In genomic region chr4:150855346-150855745, GRCm38 (mm10) we compare ENCODE assay signal across 8 mouse cellular contexts. TPM values are rescaled to one million over a fixed set of nuclear protein-coding genes. Genes with fewer than 3 reads are reported as not detected.
DNase-seq lines count a peak whose midpoint lies in the region; ATAC-seq lines count a peak whose summit lies in the region.

No protein-coding gene starts in this region.

- peaks cover 15% of the 10 kb centered on the region for H3K4me1 ChIP-seq in erythroblast, embryonic 14.5 days (ENCODE audit: control insufficient read depth)
- 0 out of 2 replicates have a peak, but pooled peaks cover 5% of the 10 kb centered on the region for H3K4me1 ChIP-seq in intestine, embryonic 15.5 days (replicated peaks)
- H3K4me1 ChIP-seq in midbrain, embryonic 16.5 days (ENCODE audit: control insufficient read depth, insufficient read depth, low read length) = peaks cover 16% of the 10 kb centered on the region

- peak overlapping the region; percentile 99 for H3K27ac ChIP-seq in intestine, embryonic 15.5 days
- peak overlapping the region; percentile 97 for H3K27ac ChIP-seq in midbrain, embryonic 16.5 days (ENCODE audit: low read length)

- H3K9ac ChIP-seq in intestine, embryonic 15.5 days = peak overlapping the region; percentile 99
- peak overlapping the region; percentile 96 for H3K9ac ChIP-seq in midbrain, embryonic 16.5 days (ENCODE audit: low read depth, low read length)

- H3K4me3 ChIP-seq in erythroblast, embryonic 14.5 days (replicated peaks) = peak overlapping the region; percentile 61
- H3K4me3 ChIP-seq in intestine, embryonic 15.5 days (replicated peaks) = peak overlapping the region; percentile 91
- H3K4me3 ChIP-seq in midbrain, embryonic 16.5 days (ENCODE audit: low read depth, low read length) = peak overlapping the region; percentile 91

- peak overlapping the region; percentile 76 for H3K4me2 ChIP-seq in intestine, embryonic 15.5 days (replicated peaks)
- peak overlapping the region; percentile 86 for H3K4me2 ChIP-seq in midbrain, embryonic 16.5 days (ENCODE audit: low read length)

- H3K9me3 ChIP-seq in erythroblast, embryonic 14.5 days (ENCODE audit: control insufficient read depth, low read length) = peaks cover 6% of the 10 kb centered on the region; the same call in 1 of the 2 replicates
- H3K9me3 ChIP-seq in intestine, embryonic 15.5 days = no peaks in the 10 kb centered on the region
- no peaks in the 10 kb centered on the region for H3K9me3 ChIP-seq in midbrain, embryonic 16.5 days (replicated peaks; ENCODE audit: control insufficient read depth, low read length, poor library complexity, severe bottlenecking)

- H3K27me3 ChIP-seq in erythroblast, embryonic 14.5 days (ENCODE audit: control insufficient read depth) = peaks cover 48% of the 10 kb centered on the region
- H3K27me3 ChIP-seq in intestine, embryonic 15.5 days (replicated peaks) = no peaks in the 10 kb centered on the region
- H3K27me3 ChIP-seq in midbrain, embryonic 16.5 days (ENCODE audit: control insufficient read depth, insufficient read depth, low read depth, low read length) = no peaks in the 10 kb centered on the region

- under 1% methylated on average over 42 of the region's 43 CpGs for WGBS in intestine, embryonic 15.5 days
- WGBS in midbrain, embryonic 16.5 days = under 1% methylated on average over 24 of the region's 43 CpGs

- no peak for ATAC-seq in erythroblast, adult 5-6 weeks (replicated peaks; ENCODE audit: low FRiP score, poor library complexity, severe bottlenecking)
- ATAC-seq in intestine, embryonic 15.5 days = peak; percentile 48
- ATAC-seq in midbrain, embryonic 16.5 days = no peak; the same call in 1 of the 2 replicates

- no peaks in the 10 kb centered on the region for H3K36me3 ChIP-seq in erythroblast, embryonic 14.5 days (ENCODE audit: control insufficient read depth)
- H3K36me3 ChIP-seq in intestine, embryonic 15.5 days = no peaks in the 10 kb centered on the region
- no peaks in the 10 kb centered on the region for H3K36me3 ChIP-seq in midbrain, embryonic 16.5 days (ENCODE audit: control insufficient read depth, insufficient read depth, low read length)

- DNase-seq in right cerebral cortex, postnatal 14 days = peak; percentile 48
- no peak for DNase-seq in right cerebral cortex, postnatal 4 days
- no peak for DNase-seq in embryo, embryonic 10.5 days (ENCODE audit: low spot score)
- no peak for DNase-seq in frontal cortex, postnatal 10 days (ENCODE audit: low spot score in 2 of 2)

RNA-seq across cellular contexts. Expression of gene Errfi1, which starts 1.6 kb away (rescaled TPM):
- polyA plus RNA-seq in erythroblast, embryonic 14.5 days (2012) = not detected in 2 replicates
- total RNA-seq in erythroblast, adult 5-6 weeks (2015; ENCODE audit: low replicate concordance) = not detected in 2 replicates
- total RNA-seq in erythroblast, adult 5-6 weeks (2017; ENCODE audit: low replicate concordance) = 0.56 TPM in 1 of 2 replicates, not detected in the other
- polyA plus RNA-seq in intestine, embryonic 15.5 days (2015; fragmentation: Nextera tagmentation; extraction: Ambion mirVana) = 27.8 and 28.1 TPM in 2 replicates
- polyA plus RNA-seq in midbrain, embryonic 16.5 days (2015; fragmentation: Nextera tagmentation; extraction: Ambion mirVana) = 22.1 and 22.7 TPM in 2 replicates

RNA-seq across cellular contexts. Expression of gene Park7, which starts 58.9 kb away (rescaled TPM):
- polyA plus RNA-seq in erythroblast, embryonic 14.5 days (2012) = 26.7 and 34.4 TPM in 2 replicates
- total RNA-seq in erythroblast, adult 5-6 weeks (2015; ENCODE audit: low replicate concordance) = 34.5 and 54.8 TPM in 2 replicates
- total RNA-seq in erythroblast, adult 5-6 weeks (2017; ENCODE audit: low replicate concordance) = 63.8 and 70.5 TPM in 2 replicates
- polyA plus RNA-seq in intestine, embryonic 15.5 days (2015; fragmentation: Nextera tagmentation; extraction: Ambion mirVana) = 410 and 432 TPM in 2 replicates
- 359 and 371 TPM in 2 replicates for polyA plus RNA-seq in midbrain, embryonic 16.5 days (2015; fragmentation: Nextera tagmentation; extraction: Ambion mirVana)

RNA-seq across cellular contexts. Expression of gene Tnfrsf9, which starts 59.0 kb away (rescaled TPM):
- not detected in 2 replicates for polyA plus RNA-seq in erythroblast, embryonic 14.5 days (2012)
- not detected in 2 replicates for total RNA-seq in erythroblast, adult 5-6 weeks (2015; ENCODE audit: low replicate concordance)
- not detected in 2 replicates for total RNA-seq in erythroblast, adult 5-6 weeks (2017; ENCODE audit: low replicate concordance)
- polyA plus RNA-seq in intestine, embryonic 15.5 days (2015; fragmentation: Nextera tagmentation; extraction: Ambion mirVana) = 1.5 and 1.7 TPM in 2 replicates
- polyA plus RNA-seq in midbrain, embryonic 16.5 days (2015; fragmentation: Nextera tagmentation; extraction: Ambion mirVana) = 0.27 and 0.38 TPM in 2 replicates

Comparison
In these comparisons a context has a peak if more than half of its experiments do, and no peak if none do; other contexts are left out.
1. RNA of gene Errfi1, which starts 1.6 kb away (polyA plus RNA-seq): 27.8 to 28.1 TPM in intestine, embryonic 15.5 days and 22.1 to 22.7 TPM in midbrain, embryonic 16.5 days; not detected in erythroblast, embryonic 14.5 days; every median in the first group is over 10 times any median in the second.
2. RNA of gene Park7, which starts 58.9 kb away (polyA plus RNA-seq): 410 to 432 TPM in intestine, embryonic 15.5 days and 359 to 371 TPM in midbrain, embryonic 16.5 days; 26.7 to 34.4 TPM in erythroblast, embryonic 14.5 days; every median in the first group is over 10 times any median in the second.
3. Peak in every context shown above with its lines, with median percentiles within 50 percentile points of each other: H3K4me3 ChIP-seq.